Mouse (Mus musculus) myocyte (in vitro differentiated cells): ENCODE results near the gene Pard3b.

ENCODE experiments used
- E2F4 ChIP-seq: IDR thresholded peaks from one replicate; pipeline ENCODE4 v1.6.1; 2011; ENCODE audit warnings: mild to moderate bottlenecking, control low read depth, moderate library complexity; ENCODE audit not compliant: insufficient read depth
- MYOG ChIP-seq, 3 experiments: IDR thresholded peaks; one replicate each; pipeline ENCODE4 v1.6.1; 2011; ENCODE audit warnings: control low read depth in 2 of 3, low read depth in 2 of 3, mild to moderate bottlenecking in 2 of 3; ENCODE audit not compliant: insufficient read length in 2 of 3, control insufficient read depth in 1 of 3, insufficient read depth in 1 of 3
- POLR2A ChIP-seq: IDR thresholded peaks from one replicate; pipeline ENCODE4 v1.6.1; 2011; ENCODE audit warnings: low read depth, mild to moderate bottlenecking, control low read depth, moderate library complexity; ENCODE audit not compliant: insufficient read length
- REST ChIP-seq: IDR thresholded peaks from one replicate; pipeline ENCODE4 v1.6.1; 2011; ENCODE audit warnings: mild to moderate bottlenecking, control low read depth, moderate library complexity; ENCODE audit not compliant: insufficient read depth, insufficient read length
- SRF ChIP-seq: IDR thresholded peaks from one replicate; pipeline ENCODE4 v1.6.1; 2011; ENCODE audit warnings: low read depth; ENCODE audit not compliant: control insufficient read depth, insufficient read length
- TCF12 ChIP-seq: IDR thresholded peaks from one replicate; pipeline ENCODE4 v1.6.1; 2011; ENCODE audit warnings: mild to moderate bottlenecking, control low read depth; ENCODE audit not compliant: poor library complexity, insufficient read depth, severe bottlenecking
- TCF3 ChIP-seq: IDR thresholded peaks from one replicate; pipeline ENCODE4 v1.6.1; 2011; ENCODE audit warnings: low read depth, control low read depth; ENCODE audit not compliant: insufficient read length
- USF1 ChIP-seq: IDR thresholded peaks from one replicate; pipeline ENCODE4 v1.6.1; 2011; ENCODE audit warnings: low read depth, mild to moderate bottlenecking, control low read depth, moderate library complexity

DNA sequence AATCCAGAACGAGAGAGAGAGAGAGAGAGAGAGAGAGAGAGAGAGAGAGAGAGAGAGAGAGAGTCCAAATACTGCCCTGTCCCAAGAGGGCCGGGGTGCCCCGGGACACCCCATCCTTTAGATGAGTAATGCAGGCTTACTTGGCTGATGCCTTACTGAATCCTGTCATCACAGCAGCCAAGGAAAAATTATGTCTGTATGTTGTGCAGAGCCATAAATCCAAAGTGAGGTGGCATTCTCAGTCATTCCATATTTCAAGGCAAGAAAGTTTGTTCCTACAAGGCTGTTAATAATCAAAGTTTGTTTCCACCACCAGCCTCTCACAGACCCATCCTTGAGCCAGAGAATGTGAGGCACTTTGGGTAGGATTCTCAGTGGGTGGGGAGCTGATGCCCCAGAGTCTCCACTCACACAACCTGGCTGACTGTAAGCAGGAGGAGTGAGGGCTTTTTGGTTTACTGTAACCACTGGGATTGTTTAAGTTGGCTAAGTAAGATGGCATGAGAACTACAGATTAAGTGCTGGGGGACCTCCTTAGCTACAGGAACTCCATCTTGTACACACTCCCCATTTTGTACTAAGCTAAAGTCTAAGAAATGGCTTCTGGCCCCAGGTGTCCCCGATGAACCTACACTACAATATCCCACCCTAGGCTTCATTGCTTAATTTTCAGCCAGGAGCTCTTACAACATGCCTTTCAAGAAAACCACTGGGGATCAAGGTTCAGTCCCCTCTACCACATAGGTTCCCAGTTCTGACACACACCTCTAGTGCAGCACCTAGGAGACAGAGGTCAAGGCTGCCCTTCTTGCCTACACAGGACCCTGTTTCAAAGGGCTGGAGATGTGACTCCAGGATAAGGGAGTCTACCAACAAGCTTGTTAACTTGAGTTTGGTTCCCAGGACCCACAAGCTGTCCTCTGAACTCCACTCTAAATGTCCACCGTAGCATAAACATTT, 1027.4 kb downstream of the Pard3b start:
- TF ChIP-seq REST (no peak), TCF12 (no peak), POLR2A (no peak), USF1 (no peak), MYOG (IDR thresholded peaks at IDR 0.05; ENCODE audit: control insufficient read depth in 1 of 3, insufficient read depth in 1 of 3, insufficient read length in 2 of 3, low read depth in 2 of 3) (no peak), E2F4 (no peak), TCF3 (no peak), SRF (no peak)
